Mouse (Mus musculus) embryonic fibroblast, embryonic 13.5 days (primary cell): ENCODE measurements around the gene Rtp4.

Experiments
- CTCF ChIP-seq: IDR thresholded peaks from 2 replicates; pipeline ENCODE4 v1.5.1; 2011; ENCODE audit warnings: mild to moderate bottlenecking, control low read depth, low read length, moderate library complexity, borderline replicate concordance; ENCODE audit not compliant: insufficient read depth
- POLR2A ChIP-seq: IDR thresholded peaks from 2 replicates; pipeline ENCODE4 v1.6.1; 2011; ENCODE audit warnings: low read depth, mild to moderate bottlenecking, control low read depth, low read length, moderate library complexity

DNA sequence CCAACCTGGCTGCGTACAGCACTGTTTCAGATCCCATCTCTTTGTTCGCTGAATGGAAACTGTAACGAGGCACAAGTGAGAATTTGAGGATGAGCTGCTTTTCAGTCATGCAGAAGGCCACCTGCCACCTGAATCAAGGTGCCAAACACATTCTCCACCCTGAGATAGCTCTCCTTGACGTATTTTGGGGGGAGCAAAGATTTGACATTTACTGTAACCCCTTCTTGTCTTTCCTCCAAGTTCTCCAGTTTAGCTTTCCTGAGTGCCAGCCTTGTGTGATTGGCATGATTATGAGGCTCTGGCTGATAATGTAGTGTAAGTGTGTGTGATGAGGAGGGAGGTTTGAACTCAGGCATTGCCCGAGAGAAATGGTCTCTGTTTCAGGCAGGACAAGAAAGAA is 2.0 kb downstream of the Rtp4 start:
- TF ChIP-seq CTCF (no peak), POLR2A (no peak)
